Mouse (Mus musculus) neural tube, embryonic 13.5 days (tissue): ENCODE measurements around the gene Smim5. TPM values are rescaled to one million over a fixed set of nuclear protein-coding genes. Genes with fewer than 3 reads are reported as not detected.
A peak's percentile ranks its signal among the peaks of the same experiment; 100 is the strongest.
"Not testable (repeated sequence)": the region's sequence is repeated elsewhere in the genome, so short reads cannot be mapped to it uniquely, and the experiment has no call there.

Experiments used
- ATAC-seq: fragments of 200-750 bp; cut with Nextera tagmentation; 2 replicates; pipeline ENCODE4 v1.8.0; 2017; ENCODE audit warnings: low read depth, mild to moderate bottlenecking, moderate TSS enrichment, moderate library complexity
- H3K27ac ChIP-seq: fragments of 300-500 bp; sonication (generic); replicated peaks from 2 replicates; pipeline ENCODE4 v1.5.1; 2015; ENCODE audit warnings: moderate library complexity, mild to moderate bottlenecking, inconsistent platforms
- H3K27me3 ChIP-seq: fragments of 300-500 bp; sonication (generic); 2 replicates; pipeline ENCODE4 v1.6.1; 2015; ENCODE audit warnings: mild to moderate bottlenecking, inconsistent platforms
- H3K36me3 ChIP-seq: fragments of 300-500 bp; sonication (generic); 2 replicates; pipeline ENCODE4 v1.6.1; 2015; ENCODE audit warnings: mild to moderate bottlenecking, inconsistent platforms
- H3K4me1 ChIP-seq: fragments of 300-500 bp; sonication (generic); replicated peaks from 2 replicates; pipeline ENCODE4 v1.6.1; 2015; ENCODE audit warnings: inconsistent platforms
- H3K4me2 ChIP-seq: fragments of 300-500 bp; sonication (generic); 2 replicates; pipeline ENCODE4 v1.6.1; 2015; ENCODE audit warnings: inconsistent platforms, mild to moderate bottlenecking, moderate library complexity
- H3K4me3 ChIP-seq: fragments of 300-500 bp; sonication (generic); 2 replicates; pipeline ENCODE4 v1.5.1; 2015; ENCODE audit warnings: mild to moderate bottlenecking, inconsistent platforms
- H3K9ac ChIP-seq: fragments of 300-500 bp; sonication (generic); 2 replicates; pipeline ENCODE4 v1.6.1; 2015; ENCODE audit warnings: moderate library complexity, mild to moderate bottlenecking, inconsistent platforms
- H3K9me3 ChIP-seq: fragments of 300-500 bp; sonication (generic); 2 replicates; pipeline ENCODE4 v1.6.1; 2016; ENCODE audit warnings: inconsistent platforms
- WGBS: fragments of 180-500 bp; shearing (Covaris S2); methylation state at CpG from one replicate; pipeline ENCODE4 v1.1.7; 2015; 5-methylcytosine and 5-hydroxymethylcytosine counted together
- polyA plus RNA-seq: library from polyadenylated mRNA; unstranded; fragments of >200 nt; fragmentation: Nextera tagmentation; extraction: Ambion mirVana; gene quantifications from 2 replicates; pipeline ENCODE4 v1.2.1, GENCODE M21; 2015

The Smim5 gene
- 0.85 and 1.7 TPM in 2 replicates for polyA plus RNA-seq

DNA sequence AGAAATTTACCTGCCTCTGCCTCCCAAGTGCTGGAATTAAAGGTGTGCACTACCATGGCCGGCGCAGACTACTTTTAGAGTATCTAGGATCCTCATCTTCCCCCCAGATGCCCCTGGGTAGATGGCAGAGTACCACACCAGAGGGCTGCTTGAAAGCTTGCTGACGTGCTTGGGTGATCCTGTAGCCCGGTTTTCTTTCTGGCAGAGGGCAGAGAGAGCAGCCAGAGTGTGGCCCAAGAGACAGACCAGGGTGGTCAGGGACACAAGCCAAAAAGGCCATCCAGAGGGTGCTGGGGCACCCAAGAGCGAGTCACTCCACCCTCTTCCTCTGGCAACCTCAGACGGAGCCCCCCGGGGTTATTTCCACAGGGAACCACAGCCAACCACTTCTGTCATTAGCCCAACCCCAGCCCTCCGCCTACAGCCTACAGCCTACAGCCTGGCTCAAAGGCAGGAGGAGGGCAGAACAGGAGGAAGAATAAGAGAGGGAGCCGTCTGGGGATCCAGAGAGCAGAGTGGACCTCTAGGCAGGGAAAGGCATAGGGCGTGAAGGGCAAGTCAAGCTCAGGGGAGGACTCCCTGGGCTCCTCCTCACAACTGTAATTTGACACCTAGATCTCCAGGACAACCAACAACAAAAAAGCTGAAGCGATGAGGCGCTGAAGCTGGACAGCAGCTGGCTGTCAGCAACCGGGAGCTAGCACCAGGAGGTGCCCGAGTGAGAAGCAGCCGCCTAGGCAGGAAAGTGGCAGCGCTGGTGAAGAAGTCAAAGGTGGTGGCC lies at the start of gene Smim5:
Gene Smim5, plus strand, starts transcription at position 481 of the 781 bp plus-strand sequence.
- H3K36me3 ChIP-seq = peaks cover 30% of the 10 kb centered on the region
- 33% methylated on average over 16 of the region's 16 CpGs for WGBS
- H3K27ac ChIP-seq = peak within 1 kb of the TSS; percentile 4; the same call in 1 of the 2 replicates
- no peaks in the 10 kb centered on the region for H3K9me3 ChIP-seq
- ATAC-seq = no peak
- H3K4me3 ChIP-seq = no peak within 1 kb of the TSS
- peak within 1 kb of the TSS; percentile 27; the same call in 1 of the 2 replicates for H3K9ac ChIP-seq
- peaks cover 35% of the 10 kb centered on the region for H3K4me1 ChIP-seq
- H3K27me3 ChIP-seq = no peaks in the 10 kb centered on the region
- peak within 1 kb of the TSS; percentile 21; the same call in 1 of the 2 replicates for H3K4me2 ChIP-seq

DNA sequence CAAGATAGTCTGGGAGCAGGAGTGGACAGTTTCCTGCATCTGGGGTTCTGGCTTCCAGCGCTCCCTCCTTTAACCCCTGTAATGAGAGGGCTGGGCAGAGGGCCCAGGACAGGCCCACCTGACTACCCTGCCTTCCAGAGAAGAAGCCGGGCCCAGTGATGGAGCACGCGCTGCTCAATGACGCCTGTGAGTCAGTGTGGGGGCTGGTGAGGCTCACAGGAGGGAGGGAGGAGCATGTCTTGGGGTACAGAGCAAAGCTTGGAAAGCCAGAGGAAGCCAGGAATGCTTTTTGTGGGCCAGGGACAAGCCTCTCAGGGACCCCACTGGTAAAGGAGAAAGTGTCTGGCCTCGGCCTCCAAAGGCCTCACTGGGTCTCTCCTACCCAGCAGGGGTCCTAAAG lies 45.1 kb upstream of the Smim5 start:
- Histone ChIP-seq H3K27ac (no peak overlapping the region), H3K27me3 (peaks cover 35% of the 10 kb centered on the region), H3K4me1 (peaks cover 15% of the 10 kb centered on the region), H3K4me2 (no peak overlapping the region), H3K9me3 (no peaks in the 10 kb centered on the region), H3K4me3 (no peak overlapping the region), H3K36me3 (no peaks in the 10 kb centered on the region), H3K9ac (no peak overlapping the region)
- 83% methylated on average over 6 of the region's 6 CpGs for WGBS
- no peak for ATAC-seq

DNA sequence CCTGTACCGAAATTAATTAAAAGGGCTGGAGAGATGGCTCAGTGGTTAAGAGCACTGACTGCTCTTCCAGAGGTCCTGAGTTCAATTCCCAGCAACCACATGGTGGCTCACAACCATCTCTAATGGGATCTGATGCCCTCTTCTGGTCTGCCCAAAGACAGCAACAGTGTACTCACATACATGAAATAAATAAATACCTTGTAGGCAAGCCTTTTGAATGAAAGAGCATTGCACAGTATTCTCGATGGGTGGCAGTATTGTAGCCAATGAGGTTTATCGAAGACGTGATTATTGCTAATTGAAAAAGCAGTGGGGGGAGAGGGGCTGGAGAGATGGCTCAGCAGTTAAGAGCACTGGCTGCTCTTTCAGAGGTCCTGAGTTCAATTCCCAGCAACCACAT lies 42.6 kb upstream of the Smim5 start:
- Histone ChIP-seq H3K27me3 (peaks cover 59% of the 10 kb centered on the region), H3K4me1 (peaks cover 19% of the 10 kb centered on the region)
- not testable (repeated sequence) for H3K4me2 ChIP-seq, H3K36me3 ChIP-seq, H3K9ac ChIP-seq, ATAC-seq, H3K27ac ChIP-seq, H3K9me3 ChIP-seq, H3K4me3 ChIP-seq
- 92% methylated on average over 4 of the region's 4 CpGs for WGBS

DNA sequence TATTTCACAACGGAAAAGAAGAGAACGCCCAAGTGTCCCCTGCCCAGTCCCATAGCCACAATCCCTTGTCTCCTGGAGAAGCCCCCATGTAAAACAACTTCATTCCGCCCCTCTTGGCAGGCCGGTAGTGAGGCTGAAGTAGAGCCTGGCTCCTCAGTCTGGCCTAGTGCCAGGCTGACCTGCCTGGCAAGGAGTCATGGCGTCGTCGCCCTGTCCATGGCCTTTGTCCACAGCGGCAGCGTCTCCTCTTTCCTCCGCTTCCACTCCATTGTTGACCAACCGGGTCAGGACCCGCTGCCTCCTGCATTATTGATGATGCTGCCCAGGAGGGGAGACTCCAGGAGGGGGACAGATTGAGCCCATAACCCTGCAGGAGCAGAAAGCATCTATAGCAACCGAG lies 41.8 kb upstream of the Smim5 start:
- no peak overlapping the region for H3K9ac ChIP-seq
- H3K4me3 ChIP-seq = no peak overlapping the region
- H3K27me3 ChIP-seq = peaks cover 62% of the 10 kb centered on the region
- H3K36me3 ChIP-seq = no peaks in the 10 kb centered on the region
- H3K4me2 ChIP-seq = peak overlapping the region; percentile 21; the same call in 1 of the 2 replicates
- H3K9me3 ChIP-seq = no peaks in the 10 kb centered on the region
- H3K4me1 ChIP-seq = peaks cover 19% of the 10 kb centered on the region
- no peak overlapping the region for H3K27ac ChIP-seq
- ATAC-seq = no peak
- WGBS = 43% methylated on average over 13 of the region's 13 CpGs

DNA sequence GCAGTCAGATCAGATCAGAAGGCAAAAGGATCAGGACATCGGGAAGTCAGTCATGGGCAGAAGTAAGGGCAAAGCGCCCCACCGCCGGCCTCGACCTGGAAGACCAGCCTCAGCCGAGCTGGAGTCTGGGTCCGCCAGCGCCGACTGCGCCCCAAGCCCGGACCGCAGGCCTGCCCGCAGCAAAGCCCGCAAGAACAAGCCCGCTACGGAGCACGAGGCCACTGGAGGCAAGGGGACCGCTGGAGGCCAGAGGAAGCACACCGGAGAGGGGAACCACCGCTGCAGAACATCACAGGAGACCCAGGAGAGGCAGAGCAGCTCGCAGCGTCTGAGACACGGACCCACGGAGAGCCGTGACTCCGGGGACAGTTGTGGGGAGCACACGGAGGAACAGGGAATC lies 41.4 kb upstream of the Smim5 start, which contains the start of gene Myo15b:
Gene Myo15b, plus strand, starts transcription at position 53 of the 400 bp plus-strand sequence.
- Histone ChIP-seq H3K4me3 (peak within 1 kb of the TSS; percentile 34), H3K9me3 (no peaks in the 10 kb centered on the region), H3K36me3 (no peaks in the 10 kb centered on the region), H3K4me2 (peak within 1 kb of the TSS; percentile 55), H3K4me1 (peaks cover 19% of the 10 kb centered on the region), H3K9ac (0 out of 2 replicates have a peak within 1 kb of the TSS, but pooled peaks have one; percentile 49), H3K27ac (no peak within 1 kb of the TSS), H3K27me3 (peaks cover 66% of the 10 kb centered on the region)
- no peak for ATAC-seq
- 7% methylated on average over 27 of the region's 27 CpGs for WGBS

DNA sequence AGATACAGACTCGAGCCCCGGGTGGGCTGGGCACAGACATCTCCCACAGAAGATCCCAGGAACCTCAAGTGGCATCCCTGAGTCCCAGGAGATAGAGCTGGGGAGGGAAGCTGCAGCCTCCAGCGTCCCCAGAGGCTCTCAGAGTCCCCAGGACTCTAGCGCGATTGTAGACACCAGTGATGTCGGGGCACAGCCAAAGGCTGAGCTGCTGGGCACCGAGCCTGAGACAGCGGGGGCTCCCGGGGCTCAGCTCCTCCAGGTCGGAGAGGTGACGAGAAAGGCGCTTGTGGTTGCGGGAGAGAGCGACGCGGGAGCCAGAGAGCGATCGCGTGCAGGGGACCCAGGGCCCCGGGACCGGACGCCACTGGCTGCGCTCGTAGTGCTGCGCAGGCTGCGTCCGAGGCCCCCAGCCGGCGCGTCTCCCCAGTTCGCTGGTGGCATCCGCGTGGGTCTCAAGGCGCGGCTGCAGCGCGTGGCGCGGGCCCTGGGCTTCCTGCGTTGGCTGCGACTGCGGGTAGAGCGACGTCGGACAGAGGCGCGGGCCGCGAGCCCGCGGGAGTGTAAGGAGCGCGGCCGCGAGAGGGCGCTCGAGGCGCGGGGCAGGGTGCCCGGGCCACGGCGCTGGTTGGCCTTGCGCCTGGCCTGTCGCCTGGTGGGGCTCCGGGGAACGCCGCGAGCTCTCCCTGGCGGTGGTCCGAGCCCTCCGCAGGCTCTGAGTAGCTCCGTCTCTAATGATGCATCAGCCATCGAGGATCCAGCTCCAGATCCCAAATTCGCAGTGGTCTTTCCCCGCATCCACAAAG lies 40.4 kb upstream of the Smim5 start:
- peaks cover 19% of the 10 kb centered on the region for H3K4me1 ChIP-seq
- ATAC-seq = peak; percentile 86
- H3K4me2 ChIP-seq = peak overlapping the region; percentile 55
- 1% methylated on average over 73 of the region's 75 CpGs for WGBS
- 0 out of 2 replicates have a peak overlapping the region, but pooled peaks have one; percentile 49 for H3K9ac ChIP-seq
- H3K9me3 ChIP-seq = no peaks in the 10 kb centered on the region
- H3K27me3 ChIP-seq = peaks cover 67% of the 10 kb centered on the region
- H3K27ac ChIP-seq = no peak overlapping the region
- no peaks in the 10 kb centered on the region for H3K36me3 ChIP-seq
- H3K4me3 ChIP-seq = peak overlapping the region; percentile 34

DNA sequence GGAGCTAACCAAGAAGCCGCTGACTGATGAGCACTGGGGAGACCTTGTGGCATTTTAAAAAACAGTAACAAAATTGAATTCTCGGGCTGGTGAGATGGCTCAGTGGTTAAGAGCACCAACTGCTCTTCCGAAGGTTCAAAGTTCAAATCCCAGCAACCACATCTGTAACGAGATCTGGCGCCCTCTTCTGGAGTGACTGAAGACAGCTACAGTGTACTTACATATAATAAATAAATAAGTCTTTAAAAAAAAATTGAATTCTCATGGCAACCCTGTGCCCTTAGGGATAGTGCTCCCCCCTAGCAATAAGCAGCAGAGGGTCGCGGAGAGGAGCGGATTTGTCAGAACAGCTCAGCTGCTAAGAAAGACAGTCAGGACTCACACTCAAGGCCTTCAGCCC lies 35.9 kb upstream of the Smim5 start:
- WGBS = 88% methylated on average over 8 of the region's 8 CpGs
- Histone ChIP-seq H3K4me3 (no peak overlapping the region), H3K27me3 (peaks cover 40% of the 10 kb centered on the region), H3K4me1 (peaks cover 12% of the 10 kb centered on the region), H3K4me2 (no peak overlapping the region), H3K36me3 (no peaks in the 10 kb centered on the region), H3K9me3 (no peaks in the 10 kb centered on the region), H3K9ac (no peak overlapping the region), H3K27ac (no peak overlapping the region)
- no peak for ATAC-seq

DNA sequence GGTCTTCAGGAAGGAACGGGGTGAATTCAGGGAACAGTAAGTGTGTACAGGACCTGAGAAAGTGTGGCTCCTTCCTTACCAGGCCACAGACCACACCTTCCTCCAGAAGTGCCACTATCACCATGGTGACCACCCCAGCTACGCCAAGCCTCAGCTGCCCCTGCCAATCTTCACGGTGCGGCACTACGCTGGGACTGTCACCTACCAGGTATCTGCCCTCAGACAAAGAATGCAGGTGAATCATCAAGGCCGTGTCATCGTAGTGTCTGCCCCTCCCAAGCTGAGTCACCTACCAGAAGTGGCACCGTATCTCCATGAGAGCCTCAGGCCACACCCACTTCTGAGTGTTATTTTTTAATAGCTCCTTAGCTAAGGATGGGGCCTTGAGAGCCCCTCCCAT lies 30.4 kb upstream of the Smim5 start:
- WGBS = 91% methylated on average over 8 of the region's 8 CpGs
- H3K4me1 ChIP-seq = no peaks in the 10 kb centered on the region
- ATAC-seq = no peak
- no peaks in the 10 kb centered on the region for H3K36me3 ChIP-seq
- H3K9ac ChIP-seq = no peak overlapping the region
- no peak overlapping the region for H3K27ac ChIP-seq
- H3K4me2 ChIP-seq = no peak overlapping the region
- no peaks in the 10 kb centered on the region for H3K9me3 ChIP-seq
- no peak overlapping the region for H3K4me3 ChIP-seq
- H3K27me3 ChIP-seq = no peaks in the 10 kb centered on the region

DNA sequence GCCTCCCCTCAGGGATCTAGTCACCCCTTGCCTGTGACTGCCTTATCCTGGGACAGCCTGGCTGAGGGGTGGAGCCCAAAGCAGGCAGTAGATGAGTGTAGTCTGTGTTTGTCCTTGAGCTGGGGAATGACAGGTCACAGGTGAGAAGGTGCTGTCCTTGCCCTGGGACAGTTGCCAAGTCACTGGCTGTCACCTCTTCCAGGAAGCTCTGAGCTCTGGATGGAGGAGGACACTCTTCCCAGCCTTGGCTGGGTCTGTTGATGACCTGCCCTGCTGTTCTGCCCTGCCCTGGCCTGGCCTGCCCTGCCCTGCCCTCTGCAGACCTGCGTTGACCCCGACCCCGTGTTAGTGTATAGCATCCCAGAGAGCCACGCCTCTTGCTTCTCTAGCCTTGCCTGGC lies 27.3 kb upstream of the Smim5 start:
- Histone ChIP-seq H3K4me1 (no peaks in the 10 kb centered on the region), H3K27me3 (no peaks in the 10 kb centered on the region), H3K9me3 (no peaks in the 10 kb centered on the region), H3K27ac (no peak overlapping the region), H3K4me3 (no peak overlapping the region), H3K4me2 (no peak overlapping the region), H3K9ac (no peak overlapping the region), H3K36me3 (no peaks in the 10 kb centered on the region)
- 75% methylated on average over 4 of the region's 4 CpGs for WGBS
- ATAC-seq = no peak

DNA sequence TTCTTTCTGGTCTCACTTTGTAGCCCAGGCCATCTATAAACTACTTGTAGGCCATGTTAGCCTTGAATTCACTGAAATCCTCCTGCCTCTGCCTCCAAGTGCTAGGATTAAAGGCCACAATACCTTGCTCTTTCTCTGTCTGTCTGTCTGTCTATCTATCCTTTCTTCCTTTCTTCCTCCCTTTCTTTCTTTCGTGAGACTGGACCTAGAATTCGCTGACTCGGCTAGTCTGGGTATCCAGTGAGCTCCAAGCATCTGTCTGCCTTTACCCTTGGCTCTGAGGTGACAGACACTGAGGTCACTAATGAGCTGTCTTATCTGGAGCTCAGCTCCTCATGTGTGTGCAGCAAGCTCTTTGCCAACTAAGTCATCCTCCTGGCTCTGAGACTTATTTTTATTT lies 23.8 kb upstream of the Smim5 start:
- Histone ChIP-seq H3K27me3 (no peaks in the 10 kb centered on the region), H3K27ac (no peak overlapping the region)

DNA sequence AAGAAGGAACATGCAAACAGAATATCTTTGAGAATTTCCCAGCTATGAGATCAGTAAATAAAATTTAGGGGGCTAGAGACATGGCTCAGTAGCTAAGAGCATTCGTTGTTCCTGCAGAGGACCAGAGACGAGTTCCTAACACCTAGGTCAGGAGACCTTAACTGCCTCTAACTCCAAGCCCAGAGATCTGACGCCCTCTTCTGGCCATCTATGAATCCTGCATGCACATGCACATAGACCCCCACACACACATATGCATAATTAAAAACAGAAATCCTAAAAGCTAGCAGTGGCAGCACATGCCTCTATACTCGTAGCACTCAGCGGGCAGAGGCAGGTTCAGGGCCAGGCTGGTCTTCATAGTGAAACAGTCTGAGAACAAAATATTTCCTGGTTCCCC lies 23.3 kb upstream of the Smim5 start:
- no peak overlapping the region for H3K27ac ChIP-seq
- H3K36me3 ChIP-seq = no peaks in the 10 kb centered on the region
- no peaks in the 10 kb centered on the region for H3K27me3 ChIP-seq
- no peaks in the 10 kb centered on the region for H3K9me3 ChIP-seq
- no peak overlapping the region for H3K9ac ChIP-seq
- 86% methylated on average over 5 of the region's 5 CpGs for WGBS
- H3K4me2 ChIP-seq = no peak overlapping the region
- H3K4me1 ChIP-seq = no peaks in the 10 kb centered on the region
- no peak for ATAC-seq
- no peak overlapping the region for H3K4me3 ChIP-seq

More for the DNA sequence above, 23.8 kb upstream of the Smim5 start:
- 90% methylated on average over 3 of the region's 3 CpGs for WGBS
- Histone ChIP-seq H3K4me3 (no peak overlapping the region), H3K9ac (no peak overlapping the region), H3K4me2 (no peak overlapping the region), H3K9me3 (no peaks in the 10 kb centered on the region), H3K36me3 (no peaks in the 10 kb centered on the region), H3K4me1 (no peaks in the 10 kb centered on the region)
- ATAC-seq = no peak

DNA sequence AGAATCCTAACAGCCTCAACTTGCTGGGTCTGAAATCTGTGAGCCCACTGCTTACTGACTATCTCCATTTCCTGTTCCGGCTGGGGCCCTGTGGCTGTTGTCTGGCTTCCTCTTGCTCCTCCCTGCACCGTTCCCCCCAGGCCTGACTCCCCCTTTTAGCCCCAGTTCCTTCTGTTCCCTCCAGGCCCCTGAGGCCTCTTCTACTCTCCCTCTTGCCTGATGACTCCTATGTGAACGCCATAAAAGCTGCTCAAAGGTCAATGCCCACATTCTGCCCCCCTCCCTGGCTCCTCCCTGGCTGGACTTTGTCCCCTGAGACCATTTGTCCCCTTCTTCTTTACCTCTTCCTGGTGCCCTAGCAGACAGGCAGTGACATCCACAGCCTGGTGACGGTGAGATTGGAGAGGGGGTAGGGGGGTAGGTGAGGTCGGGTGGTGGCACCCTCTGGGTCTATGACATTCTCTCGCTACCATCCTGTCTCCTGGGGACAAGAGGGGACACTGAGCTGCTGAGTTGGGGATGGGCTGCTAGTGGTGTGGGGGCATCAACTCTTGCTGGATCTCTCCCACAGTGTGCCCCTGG lies 22.5 kb upstream of the Smim5 start:
- H3K9ac ChIP-seq = no peak overlapping the region
- no peak overlapping the region for H3K4me2 ChIP-seq
- no peaks in the 10 kb centered on the region for H3K36me3 ChIP-seq
- WGBS = 52% methylated on average over 6 of the region's 6 CpGs
- no peaks in the 10 kb centered on the region for H3K9me3 ChIP-seq
- H3K27me3 ChIP-seq = peaks cover 8% of the 10 kb centered on the region; the same call in 1 of the 2 replicates
- no peak overlapping the region for H3K27ac ChIP-seq
- no peak overlapping the region for H3K4me3 ChIP-seq
- ATAC-seq = no peak
- no peaks in the 10 kb centered on the region for H3K4me1 ChIP-seq
